Mouse (Mus musculus) right cerebral cortex, postnatal 25 days (tissue): ENCODE measurements around the gene Gm20388.

ENCODE experiments used
- DNase-seq: peaks from one replicate; pipeline ENCODE4 v3.0.0; 2022

Gene Gm20388

GRCm38 (mm10) chr8:120378306-120378705 is 467.7 kb downstream of the Gm20388 start:
- DNase-seq = no peak

- no peak for DNase-seq
These were observed 468.4 kb downstream of the Gm20388 start for GRCm38 (mm10) chr8:120379015-120379414.

GRCm38 (mm10) chr8:120381865-120382264 is 471.2 kb downstream of the Gm20388 start:
- DNase-seq = no peak

- DNase-seq = peak; percentile 94
These were observed 472.0 kb downstream of the Gm20388 start for GRCm38 (mm10) chr8:120382436-120383203.

- no peak for DNase-seq
These were observed 472.5 kb downstream of the Gm20388 start for GRCm38 (mm10) chr8:120383204-120383560.

GRCm38 (mm10) chr8:120383713-120384112 is 473.1 kb downstream of the Gm20388 start:
- no peak for DNase-seq

GRCm38 (mm10) chr8:120384745-120385144 is 474.1 kb downstream of the Gm20388 start:
- no peak for DNase-seq

GRCm38 (mm10) chr8:120388246-120388645 is 477.6 kb downstream of the Gm20388 start:
- no peak for DNase-seq

- no peak for DNase-seq
These were observed 480.0 kb downstream of the Gm20388 start for GRCm38 (mm10) chr8:120390598-120390997.

GRCm38 (mm10) chr8:120391856-120392255 is 481.2 kb downstream of the Gm20388 start:
- no peak for DNase-seq

- DNase-seq = no peak
These were observed 482.4 kb downstream of the Gm20388 start for GRCm38 (mm10) chr8:120393085-120393484.

- DNase-seq = peak; percentile 67
These were observed 483.2 kb downstream of the Gm20388 start for GRCm38 (mm10) chr8:120393871-120394275.

- no peak for DNase-seq
These were observed 485.3 kb downstream of the Gm20388 start for GRCm38 (mm10) chr8:120395892-120396291.

- DNase-seq = no peak
These were observed 486.1 kb downstream of the Gm20388 start for GRCm38 (mm10) chr8:120396756-120397155.

GRCm38 (mm10) chr8:120397444-120398411 is 487.1 kb downstream of the Gm20388 start:
- DNase-seq = no peak

GRCm38 (mm10) chr8:120399212-120399934 is 488.7 kb downstream of the Gm20388 start:
- no peak for DNase-seq

- DNase-seq = no peak
These were observed 490.6 kb downstream of the Gm20388 start for GRCm38 (mm10) chr8:120401216-120401615.

GRCm38 (mm10) chr8:120401712-120402111 is 491.1 kb downstream of the Gm20388 start:
- DNase-seq = no peak

GRCm38 (mm10) chr8:120403606-120404269 is 493.1 kb downstream of the Gm20388 start:
- DNase-seq = no peak

- DNase-seq = no peak
These were observed 494.0 kb downstream of the Gm20388 start for GRCm38 (mm10) chr8:120404609-120405036.

GRCm38 (mm10) chr8:120406008-120406632 is 495.5 kb downstream of the Gm20388 start:
- DNase-seq = no peak

GRCm38 (mm10) chr8:120407701-120408240 is 497.1 kb downstream of the Gm20388 start:
- no peak for DNase-seq
